Mouse (Mus musculus) heart, adult 2 months (tissue): ENCODE results near the gene Reps1.

Experiments used
- CTCF ChIP-seq: fragments of 200-600 bp; IDR thresholded peaks from 2 replicates; pipeline ENCODE4 v1.8.1; 2022; ENCODE audit warnings: antibody characterized with exemption, mild to moderate bottlenecking, moderate library complexity
- EP300 ChIP-seq: fragments of 200-500 bp; IDR thresholded peaks from 2 replicates; pipeline ENCODE4 v1.6.1; 2011; ENCODE audit warnings: low read depth, low read length, control low read depth; ENCODE audit not compliant: insufficient read depth
- POLR2A ChIP-seq: fragments of 200-500 bp; IDR thresholded peaks from 2 replicates; pipeline ENCODE4 v1.6.1; 2011; ENCODE audit warnings: mild to moderate bottlenecking, low read depth, low read length, control low read depth; ENCODE audit not compliant: insufficient read depth

GRCm38 (mm10) chr10:18067761-18068446 is 12.2 kb downstream of the Reps1 start:
- TF ChIP-seq CTCF (no peak), EP300 (no peak), POLR2A (no peak)
